Comparison of ENCODE assay signal across 9 mouse cellular contexts in the genomic region with DNA sequence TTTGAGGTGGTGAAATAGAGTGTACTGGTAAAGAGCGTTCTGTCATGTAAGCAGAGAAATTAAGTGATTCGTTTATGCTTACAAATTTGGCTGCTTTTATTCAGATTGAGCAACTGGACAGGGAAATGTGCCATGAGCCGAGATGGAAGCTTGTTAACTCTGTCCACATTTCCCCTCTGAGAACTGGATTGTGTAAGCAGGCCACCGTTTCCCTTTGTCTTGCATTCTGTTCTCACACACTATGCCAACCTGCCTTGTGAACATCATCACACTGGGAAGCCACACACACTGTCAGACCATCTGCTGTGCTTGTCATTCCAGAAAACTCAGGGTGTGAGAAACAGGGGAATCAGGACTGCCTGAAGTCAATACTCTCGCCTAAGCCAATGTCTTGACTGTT.
A peak's percentile ranks its signal among the peaks of the same experiment; 100 is the strongest.
DNase-seq lines count a peak whose midpoint lies in the region; ATAC-seq and TF ChIP-seq lines count a peak whose summit lies in the region.
"Had no signal": no experiment of that assay in that cellular context is flagged by ENCODE, and none has a peak within 500 bp of the region (broad histone marks: within the 10 kb centered on the region; RNA-seq: fewer than 3 reads in every experiment).

No protein-coding gene starts in this region.

- H3K4me3 ChIP-seq in neural tube, embryonic 13.5 days = no peak overlapping the region
- no peak overlapping the region for H3K4me3 ChIP-seq in hindbrain, embryonic 12.5 days
- H3K4me3 ChIP-seq in lung, postnatal 0 days (ENCODE audit: low read depth, low read length) = no peak overlapping the region
- H3K4me3 ChIP-seq: embryonic facial prominence, embryonic 15.5 days had no signal

- no peak for TF ChIP-seq EP300 in lung, postnatal 0 days (IDR thresholded peaks at IDR 0.05)

- TF ChIP-seq CTCF in lung, postnatal 0 days (IDR thresholded peaks at IDR 0.05) = no peak

- no peak for DNase-seq in neural tube, embryonic 10.5 days (ENCODE audit: extremely low spot score, low spot score)
- DNase-seq in cerebellum, postnatal 36 days = peak; percentile 78 to 87
- DNase-seq in lung, postnatal 0 days (ENCODE audit: low spot score) = peak; percentile 79
- DNase-seq in testis, postnatal 10 days (ENCODE audit: low spot score) = no peak
- no peak for DNase-seq in liver
- DNase-seq in natural killer cell, adult 2 months (ENCODE audit: low spot score in 2 of 2) = no peak

- no peak overlapping the region for H3K27ac ChIP-seq in neural tube, embryonic 13.5 days (replicated peaks)
- 0 out of 2 replicates have a peak overlapping the region, but pooled peaks have one; percentile 12 for H3K27ac ChIP-seq in hindbrain, embryonic 12.5 days
- H3K27ac ChIP-seq in lung, postnatal 0 days (ENCODE audit: low read length) = no peak overlapping the region
- H3K27ac ChIP-seq: embryonic facial prominence, embryonic 15.5 days had no signal

- H3K9me3 ChIP-seq in neural tube, embryonic 13.5 days = no peaks in the 10 kb centered on the region
- H3K9me3 ChIP-seq in hindbrain, embryonic 12.5 days (replicated peaks) = no peaks in the 10 kb centered on the region
- H3K9me3 ChIP-seq in lung, postnatal 0 days (ENCODE audit: low read length) = no peaks in the 10 kb centered on the region
- H3K9me3 ChIP-seq: embryonic facial prominence, embryonic 15.5 days had no signal

- 66% methylated on average over 5 of the region's 5 CpGs for WGBS in neural tube, embryonic 13.5 days
- 52% methylated on average over 5 of the region's 5 CpGs for WGBS in hindbrain, embryonic 12.5 days
- 35% methylated on average over 5 of the region's 5 CpGs for WGBS in lung, postnatal 0 days

- H3K9ac ChIP-seq in neural tube, embryonic 13.5 days = no peak overlapping the region
- no peak overlapping the region for H3K9ac ChIP-seq in hindbrain, embryonic 12.5 days
- no peak overlapping the region for H3K9ac ChIP-seq in lung, postnatal 0 days (replicated peaks; ENCODE audit: low read depth)
- H3K9ac ChIP-seq: embryonic facial prominence, embryonic 15.5 days had no signal

- H3K4me2 ChIP-seq in neural tube, embryonic 13.5 days = no peak overlapping the region
- H3K4me2 ChIP-seq in hindbrain, embryonic 12.5 days (replicated peaks) = no peak overlapping the region
- no peak overlapping the region for H3K4me2 ChIP-seq in lung, postnatal 0 days (replicated peaks; ENCODE audit: low read depth, low read length)
- H3K4me2 ChIP-seq: embryonic facial prominence, embryonic 15.5 days had no signal

- no peaks in the 10 kb centered on the region for H3K4me1 ChIP-seq in neural tube, embryonic 13.5 days (replicated peaks)
- H3K4me1 ChIP-seq in hindbrain, embryonic 12.5 days = no peaks in the 10 kb centered on the region
- no peaks in the 10 kb centered on the region for H3K4me1 ChIP-seq in lung, postnatal 0 days (ENCODE audit: insufficient read depth, low read depth, low read length)
- H3K4me1 ChIP-seq: embryonic facial prominence, embryonic 15.5 days had no signal

- no peaks in the 10 kb centered on the region for H3K36me3 ChIP-seq in neural tube, embryonic 13.5 days
- H3K36me3 ChIP-seq in hindbrain, embryonic 12.5 days = no peaks in the 10 kb centered on the region
- no peaks in the 10 kb centered on the region for H3K36me3 ChIP-seq in lung, postnatal 0 days (ENCODE audit: insufficient read depth, low read length)
- H3K36me3 ChIP-seq: embryonic facial prominence, embryonic 15.5 days had no signal

- H3K27me3 ChIP-seq in neural tube, embryonic 13.5 days = no peaks in the 10 kb centered on the region
- no peaks in the 10 kb centered on the region for H3K27me3 ChIP-seq in hindbrain, embryonic 12.5 days
- H3K27me3 ChIP-seq in lung, postnatal 0 days (replicated peaks; ENCODE audit: insufficient read depth, low read length) = no peaks in the 10 kb centered on the region
- H3K27me3 ChIP-seq: embryonic facial prominence, embryonic 15.5 days had no signal

- ATAC-seq in neural tube, embryonic 13.5 days (ENCODE audit: low read depth) = 0 out of 2 replicates have a peak, but pooled peaks have one; percentile 43
- ATAC-seq in hindbrain, embryonic 12.5 days (ENCODE audit: low FRiP score) = peak; percentile 80
- peak; percentile 79 for ATAC-seq in lung, postnatal 0 days

Comparison
In these comparisons a context has a peak if more than half of its experiments do, and no peak if none do; other contexts are left out.
1. DNase-seq: peak in cerebellum, postnatal 36 days (2 of 2) and lung, postnatal 0 days (single experiment); none in neural tube, embryonic 10.5 days (single experiment), testis, postnatal 10 days (single experiment), liver (single experiment) and natural killer cell, adult 2 months (0 of 2).
2. Peak in every context shown above with its lines, with median percentiles within 50 percentile points of each other: ATAC-seq.